Mouse (Mus musculus): ENCODE results near the gene Slc34a1. TPM values are rescaled to one million over a fixed set of nuclear protein-coding genes. Genes with fewer than 3 reads are reported as not detected.

Slc34a1 gene
- polyA plus RNA-seq (2015; fragmentation: Nextera tagmentation; extraction: Ambion mirVana) = not detected in 2 replicates

DNA sequence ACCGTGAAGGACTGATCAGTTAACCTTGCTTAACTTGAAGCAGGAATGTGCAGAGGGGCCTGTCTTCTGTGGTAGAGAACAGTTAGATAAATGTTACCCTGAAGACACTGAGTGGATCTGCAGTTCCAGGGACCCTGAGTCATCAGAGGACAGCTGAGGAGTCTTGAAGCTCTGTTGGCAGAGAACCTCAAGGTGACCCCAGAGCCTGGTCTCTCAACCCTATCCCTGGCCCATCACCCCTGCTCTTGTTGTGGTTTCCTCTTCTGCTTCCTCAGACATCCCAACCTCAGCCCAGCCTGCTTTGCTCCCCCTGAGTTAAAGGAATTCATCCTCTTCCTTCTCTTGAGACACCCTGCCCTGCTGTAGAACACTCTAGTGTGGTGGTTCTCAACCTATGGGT lies at the start of gene Slc34a1:
Gene Slc34a1 (plus strand): TSS at position 100 of the 400 bp plus-strand sequence.

DNA sequence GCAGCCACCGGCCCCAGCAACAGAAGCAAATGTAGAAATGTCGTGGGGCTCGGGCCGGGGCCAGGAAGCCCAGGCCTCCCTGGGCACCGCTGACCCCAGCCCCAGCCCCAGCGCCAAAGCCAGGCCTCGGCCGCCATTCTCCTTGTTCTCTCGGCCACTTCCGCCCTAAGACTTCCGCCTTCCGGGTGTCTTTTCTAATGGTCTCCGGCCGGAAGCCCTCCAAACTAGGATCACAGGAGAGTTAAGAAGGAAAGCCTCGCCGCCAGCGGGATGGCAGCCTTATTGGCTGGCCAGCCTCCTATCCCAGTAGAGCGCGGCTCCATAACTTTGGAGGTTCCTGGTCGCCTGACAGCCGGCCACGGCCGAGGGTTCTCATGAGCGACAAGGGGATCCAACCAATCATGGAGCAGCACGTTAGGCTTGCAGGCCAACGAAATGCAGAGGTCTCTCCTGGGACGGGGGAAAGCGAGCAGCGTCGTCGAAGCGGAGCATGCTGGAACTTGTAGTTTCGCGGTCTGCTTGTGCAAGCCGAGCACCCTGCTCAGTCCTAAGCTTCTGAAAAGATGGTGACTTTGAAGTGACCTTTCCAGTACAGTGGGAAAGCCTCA lies 35.4 kb upstream of the Slc34a1 start, which contains the start of gene Lman2:
Gene Lman2 (minus strand): TSS at position 331 of the 608 bp plus-strand sequence.

DNA sequence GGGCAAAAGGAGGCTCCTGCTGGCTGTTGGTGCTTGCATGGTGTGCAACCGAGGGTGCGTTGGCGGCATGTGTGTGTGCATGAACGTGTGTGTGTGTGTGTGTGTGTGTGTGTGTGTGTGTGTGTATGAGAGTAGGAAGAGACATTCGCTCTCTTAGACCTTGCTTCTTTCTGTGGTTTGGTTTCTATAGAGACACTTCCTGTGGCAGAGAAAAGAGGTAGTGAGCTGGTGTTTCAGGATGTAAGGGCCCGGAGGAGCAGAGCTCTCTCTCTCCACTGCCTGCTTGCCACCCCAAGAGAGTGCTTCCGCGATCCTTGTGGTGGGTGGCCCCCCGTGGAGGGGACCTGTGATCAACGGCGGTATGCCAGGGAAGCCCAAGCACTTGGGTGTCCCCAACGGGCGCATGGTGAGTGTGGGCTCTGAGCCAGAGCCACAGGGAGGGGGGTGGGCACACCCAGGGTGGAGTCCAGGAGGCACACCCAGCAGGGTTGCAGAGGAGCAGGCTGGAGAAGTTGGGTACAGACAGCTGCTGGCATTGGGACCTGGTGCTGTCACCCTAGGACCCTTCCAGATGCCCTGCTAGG lies 28.4 kb upstream of the Slc34a1 start, which contains the start of gene Rgs14:
Gene Rgs14 (plus strand): TSS at position 202 of the 584 bp plus-strand sequence.

DNA sequence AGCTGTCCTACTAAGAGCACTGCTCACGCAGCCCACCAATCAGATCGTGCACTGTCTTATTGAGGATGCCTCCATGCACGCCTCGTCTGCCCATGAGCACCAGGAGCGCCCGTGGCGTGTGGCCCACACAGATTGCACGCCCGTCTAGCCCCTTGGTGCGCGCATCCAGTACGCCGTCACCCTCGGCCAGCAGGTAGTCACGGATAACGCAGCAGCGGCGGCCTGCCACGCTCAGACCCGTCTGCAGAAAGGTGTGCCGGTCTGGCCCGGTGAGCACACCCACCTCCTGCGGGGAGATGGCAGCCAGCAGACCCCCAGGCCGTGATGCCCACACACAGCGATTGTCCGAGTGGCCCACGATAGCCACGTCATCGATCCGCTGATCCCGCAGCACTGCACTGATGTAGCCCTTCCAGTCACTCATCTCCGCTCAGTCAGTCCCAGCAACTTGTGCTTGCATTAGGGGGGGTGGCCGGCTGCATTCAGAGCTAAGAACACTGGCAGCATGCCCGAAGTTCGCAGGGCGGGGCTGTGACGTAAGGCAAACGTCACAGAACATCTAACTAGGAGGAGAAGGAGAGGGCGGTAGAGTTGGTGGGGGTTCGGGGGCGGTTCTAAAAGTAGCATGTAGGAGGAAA lies 16.9 kb downstream of the Slc34a1 start, which contains the start of gene Pfn3:
Gene Pfn3 (minus strand): TSS at position 490 of the 638 bp plus-strand sequence.

DNA sequence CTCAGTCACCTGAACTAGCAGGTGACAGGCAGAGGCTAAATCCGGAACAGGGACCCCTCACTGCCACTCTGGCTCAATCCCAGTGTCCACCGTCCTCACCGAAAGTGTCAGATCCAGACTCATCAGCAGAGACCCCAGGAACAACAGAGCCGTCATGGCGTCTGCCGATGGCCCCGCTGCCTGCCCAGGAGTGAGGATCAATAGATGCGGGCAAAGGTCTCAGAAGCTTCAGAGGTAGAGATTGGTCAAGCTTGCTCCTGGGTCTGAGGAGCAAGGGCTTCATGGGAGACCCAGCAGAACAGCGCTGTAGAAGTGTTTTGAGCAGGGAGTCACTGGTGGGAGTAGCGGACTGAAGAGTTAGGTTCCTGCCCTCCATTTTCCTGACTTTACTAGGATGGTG lies 28.6 kb downstream of the Slc34a1 start, which contains the start of gene F12:
Gene F12 (minus strand): TSS at position 181 of the 400 bp plus-strand sequence.

DNA sequence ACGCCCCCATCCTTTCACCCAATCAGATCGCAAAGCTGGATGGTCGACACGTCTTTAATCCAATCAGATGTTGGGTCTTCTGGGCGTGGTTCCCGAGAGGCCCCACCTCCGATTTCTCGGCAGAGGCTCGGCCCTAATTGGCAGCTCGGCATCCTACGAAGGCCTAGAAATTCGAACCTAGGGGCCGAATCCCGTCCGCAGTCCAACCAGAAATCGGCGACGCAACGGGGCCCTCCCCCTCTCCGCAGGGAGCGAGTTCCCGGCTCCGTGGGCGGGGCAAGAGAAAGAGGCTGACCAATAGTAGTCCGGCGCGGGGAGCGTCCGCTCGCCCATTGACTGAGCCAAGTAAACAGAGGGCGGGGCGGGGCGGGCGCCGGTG lies 46.9 kb downstream of the Slc34a1 start, which contains the start of gene Grk6:
Gene Grk6 (plus strand): TSS at position 136 of the 379 bp plus-strand sequence.

DNA sequence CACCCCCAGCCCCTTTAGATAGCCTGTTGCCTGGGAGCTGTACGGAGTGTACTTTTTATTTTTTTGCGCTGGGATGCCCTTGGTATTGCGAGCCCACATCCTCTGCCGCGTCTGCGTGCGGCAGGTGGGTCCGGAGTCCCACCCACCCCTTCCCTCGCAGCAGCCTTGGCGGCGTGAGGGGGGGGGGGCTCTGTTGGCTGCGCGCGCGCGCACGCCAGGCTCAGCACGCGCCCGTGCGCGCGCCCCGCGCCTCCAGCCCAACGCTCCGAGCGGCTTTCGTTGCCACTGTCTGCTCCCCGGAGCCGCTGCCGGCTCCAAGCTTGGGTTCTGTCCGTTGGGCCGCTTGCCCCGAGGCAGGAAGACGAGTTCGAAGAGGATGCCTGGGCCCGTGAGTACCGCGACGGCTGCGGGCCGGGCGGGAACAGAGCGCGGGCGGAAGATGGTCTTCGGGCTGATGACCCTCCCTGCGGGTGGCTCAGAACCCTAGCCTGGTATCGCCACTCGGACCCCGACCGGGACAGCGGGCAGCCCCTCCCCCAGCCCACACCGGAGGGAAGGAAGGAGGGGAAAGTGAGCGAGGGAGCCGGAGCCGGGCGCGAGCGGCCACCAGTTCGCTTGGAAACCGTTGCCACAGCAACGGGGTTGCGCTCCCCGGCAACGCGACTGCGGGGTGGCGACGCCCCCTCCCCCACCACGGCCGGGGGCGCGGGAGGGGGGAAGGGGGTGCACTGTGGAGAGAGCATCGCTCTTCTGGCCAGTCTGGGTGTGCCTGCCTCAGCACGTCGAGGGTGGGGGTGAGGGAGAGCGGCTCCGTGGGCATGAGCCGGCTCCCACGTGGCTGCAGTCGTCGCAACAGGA lies 66.3 kb downstream of the Slc34a1 start, which contains the start of gene Prr7:
Gene Prr7 (plus strand): TSS at position 241 of the 858 bp plus-strand sequence.

Small RNA genes within 50 kb of the gene (microRNA-seq; reads per million reads assigned to microRNA genes)
- gene Mir6943 = not detected

Other genes with a start within 250 kb of the Slc34a1 start
- 0.28 and 0.54 TPM in 2 replicates for gene Fgfr4, start 245.5 kb upstream of the Slc34a1 start, polyA plus RNA-seq (2015; fragmentation: Nextera tagmentation; extraction: Ambion mirVana)
- gene Nsd1, start 188.4 kb upstream of the Slc34a1 start, polyA plus RNA-seq (2015; fragmentation: Nextera tagmentation; extraction: Ambion mirVana) = 36.3 and 38.2 TPM in 2 replicates
- gene Prelid1, start 77.7 kb upstream of the Slc34a1 start, polyA plus RNA-seq (2015; fragmentation: Nextera tagmentation; extraction: Ambion mirVana) = 381 and 386 TPM in 2 replicates
- gene Rab24, start 76.2 kb upstream of the Slc34a1 start, polyA plus RNA-seq (2015; fragmentation: Nextera tagmentation; extraction: Ambion mirVana) = 53.5 and 60.3 TPM in 2 replicates
- gene Mxd3, start 68.4 kb upstream of the Slc34a1 start, polyA plus RNA-seq (2015; fragmentation: Nextera tagmentation; extraction: Ambion mirVana) = 8.5 and 9.3 TPM in 2 replicates
- gene Lman2, start 35.4 kb upstream of the Slc34a1 start, polyA plus RNA-seq (2015; fragmentation: Nextera tagmentation; extraction: Ambion mirVana) = 57.9 and 62.4 TPM in 2 replicates
- 0.49 and 1.8 TPM in 2 replicates for gene Rgs14, start 28.5 kb upstream of the Slc34a1 start, polyA plus RNA-seq (2015; fragmentation: Nextera tagmentation; extraction: Ambion mirVana)
- not detected in 2 replicates for gene Pfn3, start 17.0 kb downstream of the Slc34a1 start, polyA plus RNA-seq (2015; fragmentation: Nextera tagmentation; extraction: Ambion mirVana)
- gene F12, start 28.6 kb downstream of the Slc34a1 start, polyA plus RNA-seq (2015; fragmentation: Nextera tagmentation; extraction: Ambion mirVana) = 0.30 TPM in 1 of 2 replicates, not detected in the other
- 21.2 and 22.9 TPM in 2 replicates for gene Grk6, start 46.9 kb downstream of the Slc34a1 start, polyA plus RNA-seq (2015; fragmentation: Nextera tagmentation; extraction: Ambion mirVana)
- gene Prr7, start 66.1 kb downstream of the Slc34a1 start, polyA plus RNA-seq (2015; fragmentation: Nextera tagmentation; extraction: Ambion mirVana) = 0.42 TPM in 1 of 2 replicates, not detected in the other
- 55.6 and 76.0 TPM in 2 replicates for gene Dbn1, start 89.9 kb downstream of the Slc34a1 start, polyA plus RNA-seq (2015; fragmentation: Nextera tagmentation; extraction: Ambion mirVana)
- 767 and 826 TPM in 2 replicates for gene Pdlim7, start 115.5 kb downstream of the Slc34a1 start, polyA plus RNA-seq (2015; fragmentation: Nextera tagmentation; extraction: Ambion mirVana)
- 2.6 and 9.6 TPM in 2 replicates for gene Dok3, start 131.1 kb downstream of the Slc34a1 start, polyA plus RNA-seq (2015; fragmentation: Nextera tagmentation; extraction: Ambion mirVana)
- gene Ddx41, start 138.5 kb downstream of the Slc34a1 start, polyA plus RNA-seq (2015; fragmentation: Nextera tagmentation; extraction: Ambion mirVana) = 23.4 and 27.9 TPM in 2 replicates
- gene Fam193b, start 172.9 kb downstream of the Slc34a1 start, polyA plus RNA-seq (2015; fragmentation: Nextera tagmentation; extraction: Ambion mirVana) = 12.6 and 13.7 TPM in 2 replicates
- 104 and 125 TPM in 2 replicates for gene Tmed9, start 175.5 kb downstream of the Slc34a1 start, polyA plus RNA-seq (2015; fragmentation: Nextera tagmentation; extraction: Ambion mirVana)
- 18.9 and 19.7 TPM in 2 replicates for gene B4galt7, start 201.7 kb downstream of the Slc34a1 start, polyA plus RNA-seq (2015; fragmentation: Nextera tagmentation; extraction: Ambion mirVana)
- 32.8 and 38.6 TPM in 2 replicates for gene Caml, start 224.8 kb downstream of the Slc34a1 start, polyA plus RNA-seq (2015; fragmentation: Nextera tagmentation; extraction: Ambion mirVana)
- gene Ddx46, start 236.8 kb downstream of the Slc34a1 start, polyA plus RNA-seq (2015; fragmentation: Nextera tagmentation; extraction: Ambion mirVana) = 15.8 and 16.5 TPM in 2 replicates